Mouse (Mus musculus): ENCODE measurements around the gene Cacna2d3. TPM values are rescaled to one million over a fixed set of nuclear protein-coding genes. Genes with fewer than 3 reads are reported as not detected.
A peak's percentile ranks its signal among the peaks of the same experiment; 100 is the strongest.

Gene Cacna2d3
- total RNA-seq, 2 experiments from 2014 or later: 59.3 to 61.7 TPM

DNA sequence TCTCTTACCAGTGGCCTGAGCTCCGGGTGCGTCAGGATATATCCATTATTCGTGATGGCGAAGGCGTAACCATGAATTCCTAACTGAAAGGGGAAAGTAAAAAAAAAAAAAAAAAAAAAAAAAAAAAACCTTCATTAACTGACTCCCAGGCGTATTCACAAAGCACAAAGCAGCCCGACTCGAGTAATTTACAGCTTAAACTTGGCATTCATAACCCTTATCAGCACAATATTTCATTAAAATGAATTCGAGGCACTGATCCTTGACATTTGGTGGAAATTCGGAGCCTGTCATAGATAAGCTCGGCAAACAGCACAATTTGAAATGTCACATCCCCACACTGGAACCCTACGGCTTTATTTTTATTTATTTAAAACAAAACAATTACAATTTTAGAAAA, 623.9 kb downstream of the Cacna2d3 start:
- DNase-seq: no peak
- intact Hi-C loops (cut with DNase I): loop anchor here (10.0 kb wide), 1 partner anchor 1293 kb away; no protein-coding TSS in a partner anchor

- no peak for DNase-seq
- intact Hi-C loops (cut with DNase I): loop anchor here (10.0 kb wide), 1 partner anchor 1291 kb away; no protein-coding TSS in a partner anchor
Measured at GRCm38 (mm10) chr14:29095431-29095830, 626.2 kb downstream of the Cacna2d3 start.

GRCm38 (mm10) chr14:29090074-29090473, 631.6 kb downstream of the Cacna2d3 start:
- intact Hi-C loops (cut with DNase I): loop anchor here (5.0 to 10.0 kb wide), 2 partner anchors 583 to 1285 kb away; no protein-coding TSS in a partner anchor
- peak; percentile 91 for DNase-seq

- DNase-seq: no peak
- intact Hi-C loops (cut with DNase I): no loop called here
Measured at GRCm38 (mm10) chr14:29086528-29086927, 635.1 kb downstream of the Cacna2d3 start.

DNA sequence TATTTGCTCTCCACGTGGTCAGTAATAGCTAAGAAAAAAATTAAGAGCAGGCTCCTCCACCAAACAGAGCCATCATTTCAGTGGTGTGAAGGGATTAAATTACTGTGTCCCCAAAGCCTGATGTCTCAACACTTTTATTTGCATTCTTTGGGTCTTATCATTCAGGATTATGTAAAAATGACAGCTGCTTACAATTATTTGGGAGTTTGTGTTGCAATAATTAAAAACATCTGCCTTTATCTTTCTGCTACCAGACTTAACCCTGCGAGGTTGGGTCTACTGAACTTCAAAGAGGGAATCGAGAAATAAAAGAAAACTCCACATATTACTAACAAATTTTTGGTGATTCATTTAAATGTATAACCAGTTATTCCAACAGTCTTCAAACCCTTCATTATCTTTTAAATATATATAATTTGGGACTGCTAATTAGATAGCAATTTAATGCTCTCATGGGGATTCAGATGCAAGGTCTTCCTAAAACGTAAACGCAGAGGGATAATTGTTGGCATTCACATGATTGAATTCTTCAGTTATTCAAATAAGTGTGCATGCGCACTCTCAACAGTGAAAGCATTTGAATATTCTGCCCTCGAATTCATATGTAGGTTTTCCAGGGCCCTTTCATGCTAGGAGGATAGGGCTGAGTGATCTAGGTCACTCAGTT, 636.0 kb downstream of the Cacna2d3 start:
- DNase-seq: no peak
- intact Hi-C loops (cut with DNase I): no loop called here

- DNase-seq: no peak
- intact Hi-C loops (cut with DNase I): no loop called here
Measured at GRCm38 (mm10) chr14:29082171-29082570, 639.5 kb downstream of the Cacna2d3 start.

- no peak for DNase-seq
- intact Hi-C loops (cut with DNase I): no loop called here
Measured at GRCm38 (mm10) chr14:29080630-29081029, 641.0 kb downstream of the Cacna2d3 start.

- intact Hi-C loops (cut with DNase I): no loop called here
Measured at GRCm38 (mm10) chr14:29080228-29080627, 641.4 kb downstream of the Cacna2d3 start.

DNA sequence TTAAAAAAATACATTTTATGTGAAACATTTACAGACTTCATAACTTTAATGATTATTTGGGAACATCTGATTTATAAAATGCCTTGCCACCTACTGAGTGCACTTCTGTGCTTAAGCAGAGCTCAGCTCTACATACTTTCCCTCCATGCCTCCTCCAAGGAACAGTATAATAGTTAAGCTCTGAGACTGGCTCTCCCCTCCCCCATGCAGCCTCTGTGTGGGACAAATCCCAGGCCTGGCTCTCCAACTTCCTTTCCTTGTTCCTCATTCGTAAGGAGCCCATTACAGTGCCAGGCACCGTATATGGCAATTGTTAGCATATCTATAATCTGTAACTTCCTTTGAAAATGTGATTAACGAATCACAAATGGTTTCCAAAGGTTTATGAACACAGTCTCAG, 644.2 kb downstream of the Cacna2d3 start:
- intact Hi-C loops (cut with DNase I): loop anchor here (10.0 kb wide), 1 partner anchor 563 kb away; no protein-coding TSS in a partner anchor
- no peak for DNase-seq

More at GRCm38 (mm10) chr14:29080228-29080627, 641.4 kb downstream of the Cacna2d3 start:
- no peak for DNase-seq

DNA sequence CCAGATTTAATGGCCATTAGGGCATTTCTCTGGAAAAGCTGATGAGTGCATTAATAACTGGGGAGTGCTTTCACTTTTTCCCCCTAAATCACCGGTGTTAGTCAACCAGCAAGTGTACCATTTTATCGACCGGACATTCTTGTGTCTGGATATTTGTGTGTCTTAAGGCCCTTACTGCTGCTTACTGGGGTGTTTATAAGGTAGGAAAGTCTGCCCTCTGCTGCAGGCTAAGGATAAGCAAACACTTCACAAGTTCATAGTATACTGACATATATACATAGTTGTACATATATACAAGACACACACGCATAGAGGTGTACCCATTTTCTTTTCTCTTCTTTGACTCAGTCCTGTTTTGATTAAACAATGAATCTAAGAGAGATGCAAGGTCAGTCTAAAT, 647.9 kb downstream of the Cacna2d3 start:
- intact Hi-C loops (cut with DNase I): loop anchor here (10.0 kb wide), 1 partner anchor 559 kb away; no protein-coding TSS in a partner anchor
- DNase-seq: no peak

DNA sequence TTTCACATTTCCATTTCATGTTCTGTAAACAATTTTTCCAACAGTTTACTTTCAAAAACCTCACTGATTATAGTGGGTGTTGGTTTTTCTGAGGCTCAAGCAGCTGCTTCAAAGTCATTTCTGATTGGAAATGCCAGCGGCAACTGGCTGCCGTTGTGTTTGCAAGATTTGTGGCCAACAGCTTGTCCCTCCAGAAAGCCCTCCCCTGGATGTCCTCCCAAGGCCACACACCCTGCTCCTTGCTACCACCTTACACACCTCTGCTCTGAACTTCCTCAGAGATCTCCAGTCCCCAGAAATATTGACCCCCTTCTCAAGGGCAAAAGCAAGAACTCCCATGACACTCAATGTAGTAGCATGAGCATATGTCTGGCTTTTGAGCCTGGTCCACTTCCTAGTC, 659.0 kb downstream of the Cacna2d3 start:
- DNase-seq: no peak
- intact Hi-C loops (cut with DNase I): no loop called here

DNA sequence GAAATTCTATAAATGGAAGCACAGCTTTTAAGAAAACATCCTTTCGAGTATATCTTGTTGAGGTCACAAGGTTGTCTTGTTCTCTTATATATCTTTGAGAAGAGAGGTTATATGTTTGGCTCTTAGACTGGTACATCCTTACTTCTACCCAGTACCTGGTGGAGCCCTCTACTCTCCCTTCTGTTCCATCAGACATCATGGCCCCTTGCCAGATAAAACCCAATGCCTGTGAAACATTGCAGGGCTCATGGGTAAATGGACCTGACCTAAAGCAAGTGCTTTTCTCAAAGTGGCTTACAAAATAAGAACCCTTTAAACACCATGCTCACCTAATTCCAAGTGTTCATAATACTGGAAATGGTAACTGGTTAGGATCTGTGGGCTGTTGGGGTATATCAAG, 660.2 kb downstream of the Cacna2d3 start:
- intact Hi-C loops (cut with DNase I): no loop called here
- no peak for DNase-seq

GRCm38 (mm10) chr14:29060679-29061078, 661.0 kb downstream of the Cacna2d3 start:
- intact Hi-C loops (cut with DNase I): no loop called here
- no peak for DNase-seq

GRCm38 (mm10) chr14:29051951-29052835, 669.5 kb downstream of the Cacna2d3 start:
- no peak for DNase-seq
- intact Hi-C loops (cut with DNase I): no loop called here

GRCm38 (mm10) chr14:29042355-29042754, 679.3 kb downstream of the Cacna2d3 start:
- DNase-seq: no peak
- intact Hi-C loops (cut with DNase I): no loop called here

- no peak for DNase-seq
- intact Hi-C loops (cut with DNase I): no loop called here
Measured at GRCm38 (mm10) chr14:29041498-29041897, 680.2 kb downstream of the Cacna2d3 start.

GRCm38 (mm10) chr14:29040606-29041364, 680.9 kb downstream of the Cacna2d3 start:
- DNase-seq: peak; percentile 81
- intact Hi-C loops (cut with DNase I): no loop called here

- intact Hi-C loops (cut with DNase I): no loop called here
- no peak for DNase-seq
Measured at GRCm38 (mm10) chr14:29038246-29038645, 683.4 kb downstream of the Cacna2d3 start.

DNA sequence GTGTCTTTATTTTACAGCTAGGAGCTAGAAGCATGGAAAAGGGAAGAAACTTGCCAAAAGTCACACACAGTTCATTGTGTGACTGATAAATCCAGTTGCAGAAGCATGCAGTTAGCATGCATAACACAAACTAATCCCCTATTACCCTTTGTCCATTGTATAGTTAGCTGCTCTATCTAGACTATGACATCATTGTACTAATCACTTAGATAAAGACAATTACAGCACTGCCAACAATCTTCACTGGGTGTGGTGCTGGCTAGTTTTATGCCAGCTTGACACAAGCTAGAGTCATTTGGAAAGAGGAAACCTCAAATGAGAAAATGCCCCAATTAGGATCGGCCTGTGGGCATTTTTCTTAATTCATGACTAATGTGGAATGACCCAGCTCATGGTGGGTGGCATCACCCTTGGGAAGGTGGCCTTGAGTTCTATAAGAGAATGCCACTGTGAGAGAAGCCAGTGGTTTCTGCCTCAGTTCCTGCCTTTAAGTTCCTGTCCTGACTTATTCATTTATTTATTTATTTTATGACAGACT, 689.7 kb downstream of the Cacna2d3 start:
- intact Hi-C loops (cut with DNase I): no loop called here
- DNase-seq: no peak

DNA sequence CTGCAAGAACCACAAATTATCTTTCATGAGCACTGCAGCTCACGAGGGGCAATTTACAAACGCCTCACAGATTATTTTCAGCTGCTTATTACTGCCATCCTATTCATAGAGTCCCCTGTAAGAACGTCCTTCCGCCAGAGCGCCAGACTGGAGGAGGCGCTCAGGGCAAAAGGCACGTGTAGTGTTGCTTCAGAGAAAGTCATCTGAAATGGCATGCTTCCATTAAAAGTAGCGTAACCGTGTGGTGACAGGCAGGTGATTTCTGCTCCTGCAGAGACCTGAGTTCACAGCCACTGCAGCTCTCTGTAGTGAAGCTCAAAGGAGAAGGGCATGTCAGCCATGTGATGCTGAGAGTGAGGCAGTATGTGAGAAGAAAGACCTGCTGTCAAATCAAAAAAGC, 691.1 kb downstream of the Cacna2d3 start:
- intact Hi-C loops (cut with DNase I): no loop called here
- DNase-seq: no peak
